Mouse (Mus musculus) fibroblast of lung, adult 2 months (primary cell): ENCODE results near the gene Gm13420.
"Not testable (repeated sequence)": the region's sequence is repeated elsewhere in the genome, so short reads cannot be mapped to it uniquely, and the experiment has no call there.

Experiments
- DNase-seq: peaks from one replicate; pipeline ENCODE4 v3.0.0-alpha.2; 2011; ENCODE audit warnings: low read depth

Gene Gm13420

GRCm38 (mm10) chr2:29737209-29737925 lies 14.1 kb downstream of the Gm13420 start:
- DNase-seq, result no peak

- DNase-seq, result no peak
These were observed 15.8 kb downstream of the Gm13420 start for GRCm38 (mm10) chr2:29735708-29736107.

- no peak for DNase-seq
These were observed 18.1 kb downstream of the Gm13420 start for GRCm38 (mm10) chr2:29733348-29733747.

GRCm38 (mm10) chr2:29732559-29732958 lies 18.9 kb downstream of the Gm13420 start:
- DNase-seq, result no peak

- DNase-seq, result peak; percentile 43
These were observed 19.9 kb downstream of the Gm13420 start for GRCm38 (mm10) chr2:29731545-29731944.

- no peak for DNase-seq
These were observed 22.0 kb downstream of the Gm13420 start for GRCm38 (mm10) chr2:29729500-29729899.

- no peak for DNase-seq
These were observed 26.7 kb downstream of the Gm13420 start for GRCm38 (mm10) chr2:29724664-29725365.

- DNase-seq, result no peak
These were observed 28.4 kb downstream of the Gm13420 start for GRCm38 (mm10) chr2:29723132-29723531.

- DNase-seq, result no peak
These were observed 32.9 kb downstream of the Gm13420 start for GRCm38 (mm10) chr2:29718581-29718980.

GRCm38 (mm10) chr2:29716691-29717090 lies 34.8 kb downstream of the Gm13420 start:
- no peak for DNase-seq

- DNase-seq, result no peak
These were observed 35.3 kb downstream of the Gm13420 start for GRCm38 (mm10) chr2:29716143-29716542.

GRCm38 (mm10) chr2:29714127-29714526 lies 37.4 kb downstream of the Gm13420 start:
- DNase-seq, result no peak

- DNase-seq, result no peak
These were observed 38.0 kb downstream of the Gm13420 start for GRCm38 (mm10) chr2:29713501-29713900.

- no peak for DNase-seq
These were observed 39.6 kb downstream of the Gm13420 start for GRCm38 (mm10) chr2:29711877-29712276.

GRCm38 (mm10) chr2:29711038-29711437 lies 40.4 kb downstream of the Gm13420 start:
- DNase-seq, result no peak

- DNase-seq, result not testable (repeated sequence)
These were observed 43.3 kb downstream of the Gm13420 start for GRCm38 (mm10) chr2:29708209-29708608.

GRCm38 (mm10) chr2:29707731-29708130 lies 43.8 kb downstream of the Gm13420 start:
- DNase-seq, result no peak

- DNase-seq, result no peak
These were observed 44.5 kb downstream of the Gm13420 start for GRCm38 (mm10) chr2:29706726-29707620.

GRCm38 (mm10) chr2:29705493-29705892 lies 46.0 kb downstream of the Gm13420 start:
- DNase-seq, result no peak

- DNase-seq, result no peak
These were observed 48.1 kb downstream of the Gm13420 start for GRCm38 (mm10) chr2:29703104-29704081.

- DNase-seq, result no peak
These were observed 49.3 kb downstream of the Gm13420 start for GRCm38 (mm10) chr2:29702189-29702588.
